Mouse (Mus musculus) lung, embryonic 16.5 days (tissue): ENCODE data around the gene Kctd21. TPM values are rescaled to one million over a fixed set of nuclear protein-coding genes. Genes with fewer than 3 reads are reported as not detected.

Experiments
- ATAC-seq: fragments of 200-750 bp; cut with Nextera tagmentation; 2 replicates; pipeline ENCODE4 v1.8.0; 2017; ENCODE audit warnings: low read depth, mild to moderate bottlenecking, moderate library complexity
- H3K27ac ChIP-seq: fragments of 300-500 bp; sonication (generic); 2 replicates; pipeline ENCODE4 v1.5.1; 2014; ENCODE audit warnings: mild to moderate bottlenecking, control low read depth, low read length
- H3K27me3 ChIP-seq: fragments of 300-500 bp; sonication (generic); 2 replicates; pipeline ENCODE4 v1.6.1; 2014; ENCODE audit warnings: low read depth, low read length, mixed read lengths; ENCODE audit not compliant: control insufficient read depth, insufficient read depth
- H3K36me3 ChIP-seq: fragments of 300-500 bp; sonication (generic); 2 replicates; pipeline ENCODE4 v1.6.1; 2014; ENCODE audit warnings: low read length; ENCODE audit not compliant: control insufficient read depth, insufficient read depth
- H3K4me1 ChIP-seq: fragments of 300-500 bp; sonication (generic); replicated peaks from 2 replicates; pipeline ENCODE4 v1.6.1; 2014; ENCODE audit warnings: low read length, mixed read lengths; ENCODE audit not compliant: control insufficient read depth, insufficient read depth
- H3K4me2 ChIP-seq: fragments of 300-500 bp; sonication (generic); 2 replicates; pipeline ENCODE4 v1.6.1; 2014; ENCODE audit warnings: low read depth, low read length, control low read depth
- H3K4me3 ChIP-seq: fragments of 300-500 bp; sonication (generic); 2 replicates; pipeline ENCODE4 v1.5.1; 2014; ENCODE audit warnings: mild to moderate bottlenecking, low read length, control low read depth
- H3K9ac ChIP-seq: fragments of 300-500 bp; sonication (generic); 2 replicates; pipeline ENCODE4 v1.6.1; 2014; ENCODE audit warnings: low read length, control low read depth
- H3K9me3 ChIP-seq: fragments of 300-500 bp; sonication (generic); 2 replicates; pipeline ENCODE4 v1.6.1; 2016; ENCODE audit warnings: low read length; ENCODE audit not compliant: control insufficient read depth
- WGBS: fragments of 180-500 bp; shearing (Covaris S2); extraction: QIAGEN DNeasy Blood & Tissue Kit; methylation state at CpG from one replicate; pipeline ENCODE4 v1.1.7; 2014; 5-methylcytosine and 5-hydroxymethylcytosine counted together
- polyA plus RNA-seq: library from polyadenylated mRNA; unstranded; fragments of >200 nt; fragmentation: Nextera tagmentation; extraction: Ambion mirVana; gene quantifications from 2 replicates; pipeline ENCODE4 v1.2.1, GENCODE M21; 2015

Gene Kctd21
- polyA plus RNA-seq, 1 experiment from 2014 or later: 5.5 TPM

- no peak overlapping the region for H3K27ac ChIP-seq
- 57% methylated on average over 11 of the region's 11 CpGs for WGBS
- ATAC-seq: no peak
- no peaks in the 10 kb centered on the region for H3K36me3 ChIP-seq
- H3K9me3 ChIP-seq: no peaks in the 10 kb centered on the region
- peaks cover 13% of the 10 kb centered on the region for H3K4me1 ChIP-seq
- H3K9ac ChIP-seq: peak overlapping the region; percentile 81
- H3K4me3 ChIP-seq: peak overlapping the region; percentile 94
- H3K27me3 ChIP-seq: peaks cover 11% of the 10 kb centered on the region
- peak overlapping the region; percentile 91 for H3K4me2 ChIP-seq
Measured at GRCm38 (mm10) chr7:97330931-97331645, 1.0 kb upstream of the Kctd21 start.

- Histone ChIP-seq H3K4me2 (peak overlapping the region; percentile 79), H3K9ac (peak overlapping the region; percentile 89), H3K36me3 (no peaks in the 10 kb centered on the region), H3K9me3 (no peaks in the 10 kb centered on the region), H3K4me1 (peaks cover 13% of the 10 kb centered on the region), H3K4me3 (peak overlapping the region; percentile 94), H3K27me3 (no peaks in the 10 kb centered on the region), H3K27ac (no peak overlapping the region)
- 2% methylated on average over 9 of the region's 9 CpGs for WGBS
- no peak for ATAC-seq
Measured at GRCm38 (mm10) chr7:97332667-97333041, 527 bp downstream of the Kctd21 start.

- H3K36me3 ChIP-seq: no peaks in the 10 kb centered on the region
- H3K4me2 ChIP-seq: peak overlapping the region; percentile 79; the same call in 1 of the 2 replicates
- 70% methylated on average over 6 of the region's 6 CpGs for WGBS
- H3K27me3 ChIP-seq: no peaks in the 10 kb centered on the region
- H3K27ac ChIP-seq: no peak overlapping the region
- H3K9me3 ChIP-seq: no peaks in the 10 kb centered on the region
- no peak for ATAC-seq
- H3K4me3 ChIP-seq: peak overlapping the region; percentile 94
- H3K9ac ChIP-seq: no peak overlapping the region
- peaks cover 13% of the 10 kb centered on the region for H3K4me1 ChIP-seq
Measured at GRCm38 (mm10) chr7:97333113-97333898, 1.2 kb downstream of the Kctd21 start.

- H3K9ac ChIP-seq: no peak overlapping the region
- no peak for ATAC-seq
Measured at GRCm38 (mm10) chr7:97334406-97334805, 2.3 kb downstream of the Kctd21 start.

GRCm38 (mm10) chr7:97336678-97337077, 4.6 kb downstream of the Kctd21 start:
- H3K9ac ChIP-seq: no peak overlapping the region
- H3K9me3 ChIP-seq: no peaks in the 10 kb centered on the region
- 80% methylated on average over 1 of the region's 1 CpGs for WGBS
- no peaks in the 10 kb centered on the region for H3K36me3 ChIP-seq
- H3K4me2 ChIP-seq: no peak overlapping the region
- no peak for ATAC-seq
- H3K4me3 ChIP-seq: no peak overlapping the region
- no peaks in the 10 kb centered on the region for H3K27me3 ChIP-seq
- peaks cover 9% of the 10 kb centered on the region for H3K4me1 ChIP-seq
- no peak overlapping the region for H3K27ac ChIP-seq

More at GRCm38 (mm10) chr7:97334406-97334805, 2.3 kb downstream of the Kctd21 start:
- peaks cover 13% of the 10 kb centered on the region for H3K4me1 ChIP-seq
- no peak overlapping the region for H3K27ac ChIP-seq
- H3K4me3 ChIP-seq: no peak overlapping the region
- H3K27me3 ChIP-seq: no peaks in the 10 kb centered on the region
- H3K9me3 ChIP-seq: no peaks in the 10 kb centered on the region
- no peaks in the 10 kb centered on the region for H3K36me3 ChIP-seq
- WGBS: 79% methylated on average over 2 of the region's 2 CpGs
- H3K4me2 ChIP-seq: no peak overlapping the region

GRCm38 (mm10) chr7:97338593-97338992, 6.5 kb downstream of the Kctd21 start:
- WGBS: 78% methylated on average over 4 of the region's 4 CpGs

GRCm38 (mm10) chr7:97339623-97340022, 7.5 kb downstream of the Kctd21 start:
- 88% methylated on average over 7 of the region's 7 CpGs for WGBS

More at GRCm38 (mm10) chr7:97338593-97338992, 6.5 kb downstream of the Kctd21 start:
- no peaks in the 10 kb centered on the region for H3K4me1 ChIP-seq
- ATAC-seq: no peak
- no peak overlapping the region for H3K9ac ChIP-seq
- no peak overlapping the region for H3K27ac ChIP-seq
- H3K4me2 ChIP-seq: no peak overlapping the region
- no peaks in the 10 kb centered on the region for H3K9me3 ChIP-seq
- no peaks in the 10 kb centered on the region for H3K36me3 ChIP-seq
- H3K4me3 ChIP-seq: no peak overlapping the region
- H3K27me3 ChIP-seq: no peaks in the 10 kb centered on the region

GRCm38 (mm10) chr7:97340907-97341849, 9.1 kb downstream of the Kctd21 start:
- Histone ChIP-seq H3K9ac (no peak overlapping the region), H3K36me3 (no peaks in the 10 kb centered on the region), H3K4me2 (no peak overlapping the region), H3K4me1 (peaks cover 6% of the 10 kb centered on the region), H3K4me3 (no peak overlapping the region), H3K27me3 (no peaks in the 10 kb centered on the region), H3K27ac (no peak overlapping the region), H3K9me3 (no peaks in the 10 kb centered on the region)
- ATAC-seq: no peak
- WGBS: 48% methylated on average over 18 of the region's 18 CpGs

More at GRCm38 (mm10) chr7:97339623-97340022, 7.5 kb downstream of the Kctd21 start:
- peaks cover 1% of the 10 kb centered on the region for H3K4me1 ChIP-seq
- ATAC-seq: no peak
- no peaks in the 10 kb centered on the region for H3K36me3 ChIP-seq
- H3K27me3 ChIP-seq: no peaks in the 10 kb centered on the region
- H3K27ac ChIP-seq: no peak overlapping the region
- H3K4me3 ChIP-seq: no peak overlapping the region
- H3K9me3 ChIP-seq: no peaks in the 10 kb centered on the region
- H3K9ac ChIP-seq: no peak overlapping the region
- H3K4me2 ChIP-seq: no peak overlapping the region
